Mouse (Mus musculus): ENCODE measurements at regions not wholly inside any gene's neighbourhood (a gene's known extent, or its start where the extent isn't known, plus 50 kb on each side); places are given as distances from the start of the nearest gene placed in this dataset.
"Not testable (repeated sequence)": the region's sequence is repeated elsewhere in the genome, so short reads cannot be mapped to it uniquely, and the experiment has no call there.

DNA sequence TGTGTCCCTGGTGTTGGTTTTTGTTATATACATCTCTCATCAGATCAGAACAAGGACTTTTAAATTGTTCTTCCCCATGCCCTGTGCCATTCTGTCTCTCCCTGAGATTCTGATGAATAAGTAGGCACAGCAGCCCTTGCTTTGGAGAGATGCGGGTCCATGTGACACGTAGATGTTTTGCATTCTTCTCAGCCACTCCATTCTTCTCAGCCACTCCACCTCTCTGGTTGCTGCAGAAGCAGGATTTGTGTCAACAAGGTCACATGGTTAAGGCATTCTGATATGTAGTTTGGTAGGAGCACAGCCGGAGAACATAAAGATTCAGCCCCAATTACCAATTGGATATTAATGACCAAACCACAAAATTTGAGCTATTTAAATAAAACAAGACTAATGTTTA lies 177.2 kb downstream of the Lyplal1 start:
- ATAC-seq (ENCODE audit: low TSS enrichment): no peak

DNA sequence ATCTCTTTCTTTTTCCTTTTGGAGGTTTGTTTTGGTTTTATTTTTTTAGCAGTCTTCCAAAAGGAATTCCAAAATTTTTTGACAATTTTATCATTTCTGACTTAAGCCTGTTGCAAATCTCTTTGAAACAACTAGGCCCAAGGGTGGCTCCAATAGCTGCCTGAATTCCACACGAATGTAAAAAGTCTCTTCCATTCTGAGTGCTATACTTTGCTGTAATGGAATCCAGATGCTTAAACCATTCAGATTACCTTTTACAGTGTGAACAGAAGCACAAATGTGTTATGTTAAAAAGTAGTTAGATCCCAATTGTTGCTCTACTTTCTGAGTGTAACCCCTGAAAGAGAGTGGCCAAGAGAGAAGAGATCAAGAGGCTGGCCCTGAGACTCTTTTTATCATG lies 176.6 kb downstream of the Lyplal1 start:
- ATAC-seq (ENCODE audit: low TSS enrichment): no peak

DNA sequence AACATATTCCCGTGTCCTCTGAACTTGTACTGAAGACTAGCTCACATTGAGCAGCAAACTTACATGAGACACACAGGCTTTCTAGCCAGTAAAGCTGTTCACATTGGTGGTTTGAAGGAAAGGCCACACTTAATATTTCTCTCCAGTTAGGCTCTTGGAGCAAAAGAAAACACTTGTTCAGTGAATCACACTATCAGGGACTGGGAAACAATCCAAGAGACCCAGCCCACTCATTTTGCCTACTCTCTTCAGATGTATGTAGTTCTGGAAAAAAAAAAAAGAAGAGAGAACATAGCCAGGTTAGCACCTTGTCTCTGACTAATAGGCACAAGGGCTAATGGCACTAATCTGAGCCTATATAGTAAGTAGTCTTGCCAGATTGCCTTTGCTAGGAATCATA lies 165.9 kb downstream of the Lyplal1 start:
- no peak for ATAC-seq (ENCODE audit: low TSS enrichment)

DNA sequence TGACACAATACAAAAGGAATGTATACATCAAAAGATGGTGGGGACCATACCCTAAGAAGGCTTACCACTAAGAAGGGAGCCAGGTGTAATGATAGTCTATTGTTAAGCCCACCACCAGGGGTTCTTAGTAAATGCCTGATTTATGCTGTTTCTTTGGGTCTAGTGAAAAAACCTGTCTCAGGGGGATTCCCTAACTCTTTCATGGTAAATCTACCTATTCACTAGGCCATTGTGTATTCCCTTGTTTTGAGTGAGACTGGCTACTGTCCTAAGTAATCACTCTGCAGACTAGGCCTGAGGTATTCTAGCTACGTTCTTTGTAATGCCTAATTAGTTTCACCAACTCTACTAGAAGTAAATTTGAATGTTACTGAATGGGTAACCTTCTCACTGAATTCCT lies 161.3 kb downstream of the Lyplal1 start:
- not testable (repeated sequence) for ATAC-seq (ENCODE audit: low TSS enrichment)

DNA sequence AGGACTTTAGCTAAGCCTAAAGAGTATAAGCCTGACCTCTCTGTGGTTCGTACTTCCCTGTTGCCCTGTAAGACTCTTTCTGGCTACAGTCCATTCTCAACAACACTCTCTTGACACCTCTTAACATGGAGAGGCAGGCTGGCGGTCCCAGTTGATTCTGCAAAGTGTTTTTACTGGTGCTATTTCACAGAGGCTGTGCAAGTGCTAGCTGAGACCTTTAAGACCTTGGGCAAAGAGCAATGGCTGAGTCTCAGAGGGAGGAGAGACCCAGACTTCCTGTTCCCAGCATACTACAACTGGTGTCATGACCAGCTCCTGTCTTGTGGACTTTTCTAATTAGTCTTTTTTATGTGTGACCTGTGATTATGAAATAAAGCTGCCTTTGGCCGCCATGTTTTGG lies 159.6 kb downstream of the Lyplal1 start:
- ATAC-seq (ENCODE audit: low TSS enrichment): no peak

DNA sequence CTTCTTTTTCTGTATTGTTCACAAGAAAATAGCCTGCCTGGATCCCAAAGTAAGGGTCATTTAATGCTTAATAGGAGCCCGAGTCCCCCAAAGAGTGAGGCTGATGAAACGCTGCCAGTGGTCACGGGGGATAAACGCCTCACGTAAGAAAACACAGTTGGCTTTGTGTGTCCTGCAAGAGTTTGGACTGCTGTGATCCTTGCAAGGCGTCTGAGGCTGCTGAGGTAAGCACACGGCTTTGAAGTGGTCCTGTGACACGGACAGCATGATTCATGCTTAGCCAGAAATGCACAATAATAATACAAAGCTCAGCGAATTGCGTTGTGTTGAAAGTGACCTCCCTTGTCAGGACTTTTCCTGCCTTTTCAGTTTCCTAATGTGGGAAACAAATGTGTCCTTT lies 158.8 kb downstream of the Lyplal1 start:
- ATAC-seq (ENCODE audit: low TSS enrichment): no peak

DNA sequence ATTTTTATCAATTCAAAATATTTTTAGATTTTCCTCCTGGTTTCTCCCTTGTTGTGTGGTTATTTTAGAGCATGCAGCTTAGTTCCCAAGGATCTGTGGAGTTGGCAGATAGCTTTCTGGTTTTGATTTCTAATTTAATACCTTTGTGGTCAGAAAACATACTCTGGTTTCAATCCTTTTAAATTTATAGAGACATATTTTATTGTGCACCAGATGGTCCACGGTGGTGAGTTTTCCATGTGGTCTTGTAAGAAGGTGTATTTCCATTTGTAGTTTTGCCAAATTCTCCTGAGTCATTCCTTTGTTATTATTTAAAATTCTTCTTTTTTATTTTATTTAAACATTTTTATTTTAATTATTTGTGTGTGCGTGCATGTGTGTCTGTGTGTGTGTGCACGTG lies 154.5 kb downstream of the Lyplal1 start:
- ATAC-seq (ENCODE audit: low TSS enrichment): no peak

DNA sequence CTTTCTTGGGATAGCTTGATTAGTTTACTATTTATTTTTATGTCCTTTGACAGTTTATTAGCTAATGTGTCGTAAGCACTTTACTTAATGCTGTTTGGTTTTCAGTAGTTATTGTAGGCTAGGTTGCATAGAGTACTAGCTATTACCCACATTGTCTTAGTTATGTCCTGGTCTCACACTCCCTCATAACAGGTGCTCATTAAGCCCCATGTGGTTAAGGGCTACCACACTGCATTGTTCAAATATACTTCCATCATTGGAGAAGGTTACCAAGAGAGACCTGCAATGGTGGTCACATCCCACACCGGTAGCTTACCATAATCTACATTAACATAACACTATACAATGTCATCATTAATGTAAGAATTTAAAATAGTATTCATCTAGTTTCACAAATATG lies 153.3 kb downstream of the Lyplal1 start:
- no peak for ATAC-seq (ENCODE audit: low TSS enrichment)

DNA sequence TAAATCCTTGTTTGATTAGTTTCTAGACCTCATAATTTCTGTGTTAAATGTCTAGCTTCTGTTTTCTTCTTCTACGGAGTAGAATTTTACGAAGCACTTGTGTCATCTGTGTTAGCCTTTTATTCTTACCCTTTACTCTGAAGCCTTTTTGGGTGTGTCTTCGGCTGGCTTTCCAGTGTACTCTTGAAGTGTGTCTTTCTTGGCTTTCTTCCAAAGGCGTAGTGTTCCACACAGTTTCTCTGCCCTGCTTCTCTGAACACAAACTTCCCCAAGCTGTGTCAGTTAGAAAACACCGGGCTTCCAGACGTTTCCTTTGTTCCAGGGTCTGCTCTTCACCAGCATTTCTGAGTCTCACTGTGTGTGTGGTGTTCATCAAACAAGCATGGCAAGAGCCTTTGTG lies 152.7 kb downstream of the Lyplal1 start:
- no peak for ATAC-seq (ENCODE audit: low TSS enrichment)

DNA sequence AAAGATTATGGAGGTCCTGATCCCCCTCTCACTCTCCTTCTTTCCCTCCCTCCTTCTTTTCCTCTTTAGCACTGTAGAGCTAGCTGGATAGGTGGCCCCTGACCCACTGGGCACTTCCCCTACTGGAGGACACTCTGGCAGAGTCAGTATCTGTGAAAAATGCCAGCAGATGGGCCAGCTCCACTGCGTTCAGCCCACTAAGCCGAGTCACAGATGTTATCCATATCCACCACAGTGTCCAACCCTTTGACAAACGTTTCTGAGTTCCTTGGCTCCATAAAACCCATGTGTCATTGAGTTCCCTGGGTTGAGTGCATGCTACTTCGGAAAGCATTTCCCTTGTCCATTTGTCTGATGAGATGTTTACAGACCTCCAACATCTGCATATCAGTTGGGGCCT lies 149.9 kb downstream of the Lyplal1 start:
- ATAC-seq (ENCODE audit: low TSS enrichment): no peak

DNA sequence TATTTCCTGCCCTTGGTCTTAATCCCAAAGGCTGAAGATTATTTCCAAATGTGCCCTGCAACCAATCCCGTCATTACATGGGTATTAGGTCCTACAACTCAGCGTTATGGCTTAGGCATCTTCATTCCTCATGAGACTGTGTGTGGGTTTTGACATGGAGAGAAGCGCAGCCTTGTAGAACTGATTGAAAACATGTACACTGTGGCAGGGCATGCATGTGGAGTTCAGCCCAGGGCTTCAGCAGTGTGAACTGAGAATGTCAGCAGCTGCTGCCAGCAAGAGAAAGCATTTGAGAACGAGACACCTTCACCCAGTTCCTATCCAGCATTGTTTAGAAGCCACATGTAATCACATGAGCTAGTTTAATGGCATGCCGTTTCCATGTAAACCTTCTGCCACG lies 149.3 kb downstream of the Lyplal1 start:
- ATAC-seq (ENCODE audit: low TSS enrichment): no peak

DNA sequence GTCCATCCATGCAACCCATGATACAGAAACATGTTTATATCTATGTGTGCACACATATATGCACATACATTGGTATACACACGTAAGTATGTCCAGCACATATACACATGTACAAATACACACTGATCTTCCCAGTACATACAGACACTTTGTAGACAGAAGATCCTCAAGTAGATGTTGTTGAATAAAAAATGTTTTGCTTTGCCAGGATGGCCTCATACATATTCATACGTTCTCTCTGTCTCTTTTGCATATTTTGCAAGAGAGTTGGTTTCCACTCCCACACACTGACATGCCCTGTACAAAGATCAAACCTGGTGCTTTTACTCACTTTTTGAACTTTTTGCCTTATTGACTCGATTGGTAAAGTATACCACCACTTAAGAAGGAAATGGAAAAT lies 148.5 kb downstream of the Lyplal1 start:
- peak; percentile 90 for ATAC-seq (ENCODE audit: low TSS enrichment)

DNA sequence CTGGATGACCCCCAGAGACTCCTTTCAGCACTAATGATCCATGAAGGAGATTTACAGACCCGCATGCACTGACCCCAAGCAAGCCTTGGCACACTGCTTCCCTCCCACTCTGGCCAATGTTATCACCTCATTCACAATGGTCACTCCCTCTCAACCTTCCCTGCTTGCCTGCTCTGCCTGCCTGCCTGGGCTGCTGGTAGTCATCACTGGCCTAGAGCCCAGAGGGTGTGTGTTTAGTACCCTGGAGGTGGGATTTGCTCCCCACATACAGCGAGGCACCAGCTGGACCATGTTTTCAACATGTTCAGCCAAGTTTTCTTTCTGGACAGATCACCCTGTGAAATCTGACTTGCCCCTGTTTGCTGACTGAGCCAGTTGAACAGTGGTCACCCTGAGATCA lies 147.9 kb downstream of the Lyplal1 start:
- no peak for ATAC-seq (ENCODE audit: low TSS enrichment)

DNA sequence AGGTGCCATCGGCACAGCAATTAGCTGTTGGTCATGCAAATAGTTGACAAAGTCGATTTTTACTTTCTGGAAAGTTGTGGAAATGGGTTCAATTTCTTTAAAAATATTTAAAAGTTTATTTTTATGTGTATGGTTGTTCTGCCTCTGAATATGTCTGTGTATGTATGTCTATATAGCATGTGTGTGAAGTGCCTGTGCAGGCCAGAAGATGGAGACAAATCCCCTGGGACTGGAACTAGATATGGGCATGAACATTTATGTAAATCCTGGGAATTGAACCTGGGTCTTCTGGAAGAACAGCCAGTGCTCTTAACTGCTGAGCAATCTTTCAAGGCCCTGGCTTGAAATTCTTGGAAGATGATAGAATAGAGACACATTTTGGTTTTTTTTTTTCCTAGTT lies 140.0 kb downstream of the Lyplal1 start:
- no peak for ATAC-seq (ENCODE audit: low TSS enrichment)

DNA sequence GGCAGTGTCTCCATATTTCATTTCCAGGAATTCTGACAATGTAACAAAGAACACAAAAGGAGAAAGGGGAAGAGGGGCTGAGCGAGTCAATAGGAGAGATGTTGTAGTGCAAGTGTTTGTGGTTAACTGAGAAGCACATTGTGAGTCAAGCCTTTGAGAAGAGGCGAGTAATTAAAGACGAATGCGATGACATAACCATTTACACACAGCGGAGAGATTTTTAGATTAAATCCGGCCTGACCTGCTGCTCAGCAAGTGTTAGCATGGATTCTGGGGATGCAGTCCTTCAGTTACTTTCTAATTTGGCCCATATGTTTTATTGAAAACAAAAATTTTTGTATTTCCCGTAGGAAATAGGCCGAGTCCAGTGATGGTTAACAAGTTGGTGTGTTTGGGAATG lies 127.7 kb downstream of the Lyplal1 start:
- ATAC-seq (ENCODE audit: low TSS enrichment): no peak

DNA sequence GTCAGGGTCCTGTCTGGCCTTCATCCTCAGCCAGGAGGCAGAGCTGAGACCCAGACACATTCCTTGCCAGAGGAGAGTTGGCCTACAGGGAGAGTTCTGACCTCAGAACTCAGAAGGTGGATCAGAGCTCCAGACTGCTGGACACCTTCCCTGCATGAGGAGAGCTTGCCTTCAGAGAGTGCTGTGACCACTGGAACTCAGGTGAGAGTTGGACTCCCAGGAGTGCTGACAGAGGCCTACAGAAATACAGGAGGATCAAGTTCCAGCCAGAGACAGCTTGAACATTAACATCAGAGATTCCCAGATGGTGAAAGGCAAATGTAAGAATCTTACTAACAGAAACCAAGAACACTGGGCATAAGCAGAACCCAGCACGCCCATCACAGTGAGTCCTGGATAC lies 117.0 kb downstream of the Lyplal1 start:
- ATAC-seq (ENCODE audit: low TSS enrichment): not testable (repeated sequence)

DNA sequence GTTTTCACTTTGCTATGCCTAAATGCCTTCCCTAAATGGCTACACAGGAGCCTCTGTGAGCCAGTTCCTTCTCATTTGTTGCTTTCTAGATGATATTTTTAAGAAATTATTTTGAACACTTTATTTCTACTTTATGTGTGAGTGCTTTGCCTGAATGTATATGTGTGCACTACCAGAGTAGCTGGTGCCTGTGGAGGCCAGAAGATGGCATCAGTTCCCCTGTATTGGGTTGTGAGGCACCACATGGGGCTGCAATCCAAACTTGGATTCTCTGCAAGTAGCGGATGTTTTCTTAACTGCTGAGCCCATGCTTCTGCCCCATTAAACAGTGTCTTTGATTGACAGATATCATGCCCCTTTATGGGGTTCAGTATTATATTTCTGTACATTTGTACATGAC lies 103.7 kb downstream of the Lyplal1 start:
- no peak for ATAC-seq (ENCODE audit: low TSS enrichment)

DNA sequence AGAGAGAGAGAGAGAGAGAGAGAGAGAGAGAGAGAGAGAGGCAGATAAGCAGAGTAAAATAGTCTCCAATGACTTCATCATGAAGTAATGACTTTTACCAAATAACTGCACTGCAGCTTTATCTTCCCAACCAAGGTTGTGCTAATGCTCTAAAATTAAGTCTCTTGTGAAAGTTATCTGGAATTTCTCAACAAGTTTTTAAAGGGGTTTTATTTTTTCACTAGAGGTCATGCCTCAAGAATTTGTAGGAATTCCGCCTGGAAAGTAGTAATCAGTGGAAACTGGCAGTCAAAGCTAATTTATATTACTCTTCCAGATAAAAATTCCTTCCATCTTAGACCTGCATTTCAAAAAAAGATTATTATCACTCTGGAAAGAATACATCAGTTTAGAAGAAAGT lies 102.9 kb downstream of the Lyplal1 start:
- no peak for ATAC-seq (ENCODE audit: low TSS enrichment)

DNA sequence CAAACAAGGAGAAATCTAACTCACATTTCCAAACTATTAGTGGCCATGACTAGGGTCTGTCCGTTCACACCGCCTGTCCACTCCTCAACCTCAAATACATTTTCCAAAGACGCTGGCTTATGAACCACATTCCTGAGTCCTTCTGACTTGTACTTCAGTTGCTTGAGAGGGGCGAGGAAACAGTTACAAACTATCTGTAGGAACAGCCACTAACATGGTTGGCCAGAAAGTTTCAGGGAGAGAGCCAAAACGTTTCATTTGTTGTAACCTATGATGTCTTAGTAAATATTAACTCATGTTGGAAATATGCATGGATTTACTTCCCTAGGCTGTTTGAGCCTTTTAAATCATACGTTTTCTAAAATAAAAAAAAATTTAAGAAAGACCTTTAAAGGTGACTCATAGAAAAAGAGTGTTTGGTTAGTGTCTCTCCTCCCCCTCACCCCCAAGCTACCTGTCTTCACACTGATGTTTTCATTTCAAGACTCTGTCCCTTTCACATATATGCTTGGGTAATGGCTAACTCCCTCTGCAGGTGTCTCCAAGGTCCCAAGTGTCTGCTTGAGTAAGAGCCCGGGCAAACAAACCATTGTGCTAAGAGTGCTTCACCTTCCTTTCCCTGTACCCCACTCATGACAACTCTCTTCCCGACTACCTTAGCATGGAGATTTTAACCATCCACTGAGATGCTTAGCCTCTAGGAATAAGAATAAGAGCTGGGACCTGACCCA lies 101.1 kb downstream of the Lyplal1 start:
- ATAC-seq (ENCODE audit: low TSS enrichment): no peak

DNA sequence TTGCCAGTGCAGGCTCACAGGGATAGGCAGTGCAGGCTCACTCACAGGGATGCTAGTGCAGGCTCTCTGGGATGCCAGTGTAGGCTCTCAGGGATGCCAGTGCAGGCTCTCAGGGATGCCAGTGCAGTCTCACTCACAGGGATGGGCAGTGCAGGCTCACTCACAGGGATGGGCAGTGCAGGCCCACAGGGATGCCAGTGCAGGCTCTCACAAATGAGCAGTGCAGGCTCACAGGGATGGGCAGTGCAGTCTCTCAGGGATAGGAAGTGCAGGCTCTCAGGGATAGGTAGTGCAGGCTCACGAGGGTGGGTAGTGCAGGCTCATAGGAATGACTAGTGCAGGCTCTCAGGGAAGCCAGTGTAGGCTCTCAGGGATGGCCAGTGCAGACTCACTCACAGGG lies 99.6 kb downstream of the Lyplal1 start:
- no peak for ATAC-seq (ENCODE audit: low TSS enrichment)

DNA sequence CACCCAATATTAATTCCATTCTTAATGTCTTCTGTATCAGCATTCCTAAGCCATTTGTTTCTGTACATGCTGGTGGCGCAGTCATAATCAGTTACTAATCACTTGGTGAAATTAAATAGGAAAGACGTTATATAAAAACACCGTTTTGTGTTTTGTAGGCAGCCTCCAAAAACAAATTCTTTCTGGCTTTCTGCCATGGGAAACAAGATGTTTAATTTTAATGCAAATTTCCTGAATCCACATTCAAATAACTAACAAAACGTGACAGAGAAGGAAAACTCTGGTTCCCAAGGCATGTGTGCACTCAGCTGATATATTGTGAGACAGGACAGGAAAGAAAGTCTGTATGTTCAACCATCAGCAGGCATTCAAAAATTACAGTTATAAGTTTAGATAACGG lies 97.6 kb downstream of the Lyplal1 start:
- ATAC-seq (ENCODE audit: low TSS enrichment): no peak

DNA sequence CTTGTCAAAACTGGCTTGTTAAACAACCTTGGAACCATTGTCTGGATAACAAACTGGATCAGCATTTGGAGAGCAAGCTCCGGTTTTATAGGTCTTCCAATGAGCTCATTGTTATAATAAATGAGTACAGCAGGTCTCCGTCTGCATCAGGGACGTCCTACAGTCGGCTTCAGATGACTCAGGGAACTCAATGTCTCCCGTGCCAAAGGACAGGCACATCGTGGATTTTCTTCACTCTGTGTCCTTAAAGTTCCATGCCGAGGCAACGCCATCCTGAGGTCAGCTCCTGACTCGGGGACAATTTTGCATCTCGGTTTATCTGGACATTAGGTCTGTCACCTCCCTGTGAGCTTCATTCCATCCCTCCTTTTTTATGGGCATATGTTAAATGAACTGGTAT lies 85.2 kb downstream of the Lyplal1 start:
- no peak for ATAC-seq (ENCODE audit: low TSS enrichment)

DNA sequence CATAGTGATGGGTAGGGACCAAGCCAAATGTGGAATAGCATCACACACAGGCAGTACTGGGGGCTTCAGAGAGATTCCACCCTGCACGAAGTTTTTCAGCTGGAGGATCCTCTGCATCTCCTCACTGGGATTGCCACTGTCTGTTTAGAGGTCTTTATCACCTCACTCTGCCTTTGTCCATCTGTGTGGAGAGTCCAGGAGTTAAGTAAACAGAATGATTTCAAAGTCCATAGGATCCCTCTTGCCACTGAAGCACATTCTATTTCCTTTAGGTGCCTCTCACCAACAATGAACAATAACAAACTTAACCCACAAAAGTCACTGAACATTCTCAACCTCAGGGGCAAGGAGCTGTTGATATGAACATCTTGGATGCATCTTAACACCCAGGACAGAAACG lies 82.7 kb downstream of the Lyplal1 start:
- ATAC-seq (ENCODE audit: low TSS enrichment): no peak
